Mouse (Mus musculus) erythroblast, embryonic 14.5 days (primary cell): ENCODE measurements around the gene Ptprj.

Experiments used
- GATA1 ChIP-seq: IDR thresholded peaks from 2 replicates; pipeline ENCODE4 v1.6.1; 2012; ENCODE audit warnings: low read length, inconsistent platforms, mixed read lengths
- TAL1 ChIP-seq: IDR thresholded peaks from 3 replicates; pipeline ENCODE4 v1.6.1; 2012; ENCODE audit warnings: low read length, inconsistent platforms, mixed read lengths

DNA sequence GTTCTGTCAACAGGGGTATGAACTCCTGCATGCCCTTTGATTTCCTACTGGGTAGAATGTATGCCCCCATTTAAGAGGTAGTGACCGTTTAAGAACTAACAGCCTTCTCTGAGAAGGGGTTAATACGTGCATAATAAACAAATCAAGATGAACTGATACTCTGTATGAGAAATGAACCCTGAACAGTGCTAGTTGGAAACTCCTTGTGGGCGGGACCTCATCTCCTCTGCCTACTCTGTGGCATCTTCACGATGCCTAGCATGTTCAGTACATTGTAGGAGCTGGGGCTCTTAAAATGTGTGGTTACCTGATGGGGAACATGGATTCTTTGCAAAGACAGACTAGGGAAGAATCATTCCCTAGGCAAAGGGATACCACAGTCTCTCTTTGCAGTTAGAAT lies 1.9 kb upstream of the Ptprj start:
- TF ChIP-seq GATA1 (no peak), TAL1 (no peak)
